Mouse (Mus musculus) thymus, adult 2 months (tissue): ENCODE measurements at regions not wholly inside any gene's neighbourhood (a gene's known extent, or its start where the extent isn't known, plus 50 kb on each side); places are given as distances from the start of the nearest gene placed in this dataset.

Experiments used
- DNase-seq: peaks from one replicate; pipeline ENCODE4 v3.0.0; 2021
- H3K27ac ChIP-seq: fragments of 200-500 bp; 2 replicates; pipeline ENCODE4 v1.5.1; 2012; ENCODE audit warnings: low read length, control low read depth; ENCODE audit not compliant: control insufficient read depth, insufficient read depth
- H3K27me3 ChIP-seq: fragments of 200-500 bp; 2 replicates; pipeline ENCODE4 v1.6.1; 2012; ENCODE audit warnings: mild to moderate bottlenecking, low read length, moderate library complexity, mixed read lengths; ENCODE audit not compliant: control insufficient read depth, insufficient read depth
- H3K36me3 ChIP-seq: fragments of 200-500 bp; 2 replicates; pipeline ENCODE4 v1.6.1; 2012; ENCODE audit warnings: mild to moderate bottlenecking, low read length, moderate library complexity; ENCODE audit not compliant: control insufficient read depth, insufficient read depth
- H3K4me1 ChIP-seq: fragments of 200-500 bp; replicated peaks from 2 replicates; pipeline ENCODE4 v1.6.1; 2012; ENCODE audit warnings: low read length; ENCODE audit not compliant: control insufficient read depth, insufficient read depth
- H3K4me3 ChIP-seq: fragments of 200-500 bp; 2 replicates; pipeline ENCODE4 v1.5.1; 2012; ENCODE audit warnings: mild to moderate bottlenecking, low read length, control low read depth, moderate library complexity; ENCODE audit not compliant: control insufficient read depth, insufficient read depth
- CTCF ChIP-seq: fragments of 200-500 bp; IDR thresholded peaks from 2 replicates; pipeline ENCODE4 v1.5.1; 2012; ENCODE audit warnings: mild to moderate bottlenecking, control low read depth, low read length, moderate library complexity, borderline replicate concordance; ENCODE audit not compliant: control insufficient read depth, poor library complexity, insufficient read depth; ENCODE audit errors: extremely low read depth
- POLR2A ChIP-seq: fragments of 200-500 bp; IDR thresholded peaks from 2 replicates; pipeline ENCODE4 v1.6.1; 2012; ENCODE audit warnings: mild to moderate bottlenecking, low read length, control low read depth, moderate library complexity; ENCODE audit not compliant: control insufficient read depth, poor library complexity, insufficient read depth; ENCODE audit errors: extremely low read depth
- WGBS: fragments of 180-500 bp; shearing (Covaris S2); methylation state at CpG from one replicate; pipeline ENCODE4 v1.1.7; 2018; 5-methylcytosine and 5-hydroxymethylcytosine counted together

DNA sequence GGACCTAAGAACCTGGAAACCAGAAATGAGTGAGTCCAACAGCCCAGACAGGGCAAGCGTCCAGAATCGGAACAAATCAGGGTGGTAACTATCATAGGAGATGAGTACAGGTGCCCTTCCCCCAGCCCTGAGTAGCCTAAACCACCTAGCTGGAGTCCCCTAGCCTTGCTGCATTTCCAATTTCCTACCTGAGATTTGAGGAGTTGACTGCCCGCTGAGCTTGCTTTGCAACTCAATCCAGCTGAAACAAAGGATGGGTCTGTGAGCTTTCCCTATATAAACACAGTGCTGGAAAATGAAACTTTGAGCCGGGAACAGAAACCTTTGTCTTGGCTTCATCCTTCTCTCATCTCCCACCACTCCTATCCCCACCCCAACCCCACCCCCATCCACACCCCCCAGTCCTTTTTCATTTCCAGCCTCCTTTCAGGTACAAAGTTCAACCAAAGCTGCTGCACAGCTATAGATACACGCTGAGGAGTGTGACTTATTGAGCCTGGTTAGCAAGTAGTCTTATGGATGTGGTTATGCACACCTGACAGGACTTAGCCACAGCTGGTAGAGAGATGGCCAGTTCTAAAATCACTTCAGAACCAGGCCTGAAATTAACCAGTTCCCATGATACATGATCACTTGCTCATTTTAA lies 61.0 kb upstream of the Ccn6 start:
- DNase-seq = no peak
- Histone ChIP-seq H3K27ac (no peak overlapping the region), H3K27me3 (no peaks in the 10 kb centered on the region), H3K36me3 (no peaks in the 10 kb centered on the region), H3K4me1 (no peaks in the 10 kb centered on the region), H3K4me3 (no peak overlapping the region)
- TF ChIP-seq POLR2A (no peak), CTCF (no peak)
- WGBS = 88% methylated on average over 5 of the region's 5 CpGs

DNA sequence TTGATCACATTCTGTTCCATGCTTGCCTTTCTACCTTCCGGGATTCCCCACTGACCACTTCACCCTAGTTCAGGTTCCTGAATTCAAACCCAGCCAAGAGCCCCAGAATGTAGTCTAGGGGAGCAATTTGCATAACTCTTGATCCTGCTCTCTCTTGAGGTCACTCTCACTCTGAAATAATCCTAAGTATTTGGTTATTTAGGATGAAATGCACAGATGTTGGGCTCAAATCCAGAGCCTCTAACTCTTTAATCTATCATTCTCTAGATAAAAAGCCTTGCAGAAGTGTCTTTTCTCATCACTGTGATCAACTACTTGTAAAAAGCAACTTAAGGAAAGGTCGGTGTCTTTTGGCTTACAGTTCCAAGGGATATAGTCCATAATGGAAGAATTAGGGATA lies 57.4 kb upstream of the Ccn6 start:
- no peak overlapping the region for H3K27ac ChIP-seq
- WGBS = 98% methylated on average over 2 of the region's 2 CpGs
- DNase-seq = no peak
- TF ChIP-seq POLR2A = no peak
- no peak for TF ChIP-seq CTCF
- H3K4me1 ChIP-seq = no peaks in the 10 kb centered on the region
- H3K27me3 ChIP-seq = no peaks in the 10 kb centered on the region
- no peak overlapping the region for H3K4me3 ChIP-seq
- H3K36me3 ChIP-seq = no peaks in the 10 kb centered on the region

DNA sequence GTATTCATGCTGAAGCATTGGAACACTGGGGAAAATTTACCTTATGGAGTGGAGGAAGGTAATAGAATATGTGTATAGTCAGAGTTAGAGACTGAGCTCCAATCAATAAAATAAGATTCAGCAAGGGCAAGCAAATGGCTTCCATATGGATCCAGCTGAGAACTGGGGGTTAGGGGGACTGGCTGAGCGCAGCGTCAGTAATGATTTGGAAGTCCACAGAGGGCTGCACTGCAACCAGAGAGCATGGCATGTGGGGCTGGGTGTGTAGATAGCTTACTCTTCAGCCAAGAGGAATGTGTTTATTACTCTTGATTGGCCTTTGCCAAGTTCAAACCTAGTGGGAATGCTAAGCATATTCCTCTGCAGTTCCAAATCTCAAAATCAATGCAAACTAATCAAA lies 55.8 kb upstream of the Ccn6 start:
- no peaks in the 10 kb centered on the region for H3K27me3 ChIP-seq
- no peaks in the 10 kb centered on the region for H3K36me3 ChIP-seq
- no peak for DNase-seq
- H3K27ac ChIP-seq = no peak overlapping the region
- 100% methylated on average over 2 of the region's 2 CpGs for whole genome bisulfite sequencing
- no peaks in the 10 kb centered on the region for H3K4me1 ChIP-seq
- TF ChIP-seq CTCF (no peak), POLR2A (no peak)
- no peak overlapping the region for H3K4me3 ChIP-seq

DNA sequence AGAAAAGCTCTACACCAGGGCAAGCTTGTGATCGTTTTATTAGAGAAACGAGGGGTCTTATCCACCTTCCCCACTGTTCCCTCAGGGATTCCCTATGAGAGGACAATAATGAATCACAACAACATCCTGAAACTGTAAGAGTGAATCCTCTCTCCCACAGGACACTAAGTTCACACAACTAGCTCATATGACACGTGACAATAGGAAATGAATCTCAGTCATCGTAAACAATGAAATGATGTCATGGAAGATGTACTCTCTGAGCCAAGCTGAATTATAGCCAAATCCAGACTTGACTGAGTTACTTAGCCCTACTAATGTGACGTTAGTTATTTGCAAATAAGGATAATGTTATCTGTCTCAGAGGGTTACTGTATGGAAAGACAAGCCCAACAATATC lies 54.6 kb upstream of the Ccn6 start:
- Histone ChIP-seq H3K27me3 (no peaks in the 10 kb centered on the region), H3K27ac (no peak overlapping the region), H3K4me3 (no peak overlapping the region), H3K4me1 (no peaks in the 10 kb centered on the region), H3K36me3 (no peaks in the 10 kb centered on the region)
- WGBS = 92% methylated on average over 5 of the region's 5 CpGs
- TF ChIP-seq CTCF = no peak
- no peak for TF ChIP-seq POLR2A
- DNase-seq = no peak

DNA sequence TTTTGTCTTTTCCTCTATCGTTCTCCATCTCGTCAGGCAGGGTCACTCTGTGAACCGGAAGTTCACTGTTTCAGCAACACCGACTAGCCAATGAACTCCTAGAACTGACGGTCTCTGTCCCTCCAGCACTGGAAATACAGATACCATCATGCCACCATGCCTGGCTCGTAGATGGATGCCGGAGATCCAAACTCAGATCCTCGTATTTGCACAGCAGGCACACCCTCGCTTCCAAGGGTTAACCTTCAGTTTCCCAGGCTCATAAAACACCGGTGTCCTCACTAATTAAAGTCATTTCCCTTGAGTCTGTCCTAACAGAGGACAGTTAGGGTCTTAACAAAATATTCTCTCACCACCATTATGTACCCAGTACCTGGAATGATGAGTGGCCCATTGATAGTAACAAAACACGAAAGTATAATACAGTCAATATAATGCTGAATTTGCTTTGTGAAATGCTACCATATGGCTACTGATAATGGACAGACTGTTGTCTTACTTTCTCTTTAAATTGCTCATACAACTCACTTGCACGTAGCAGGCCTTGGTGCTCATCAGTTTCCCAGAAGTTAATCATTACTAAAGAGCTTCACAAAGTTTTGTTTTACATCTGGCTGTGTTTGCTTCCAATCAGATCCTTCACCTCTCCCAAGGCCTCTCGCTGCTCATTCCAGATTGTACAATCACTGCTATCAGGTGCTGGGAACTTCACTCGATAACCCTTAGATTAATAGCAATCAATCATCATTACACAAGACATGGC lies 52.7 kb upstream of the Ccn6 start:
- 97% methylated on average over 14 of the region's 14 CpGs for WGBS
- no peaks in the 10 kb centered on the region for H3K27me3 ChIP-seq

DNA sequence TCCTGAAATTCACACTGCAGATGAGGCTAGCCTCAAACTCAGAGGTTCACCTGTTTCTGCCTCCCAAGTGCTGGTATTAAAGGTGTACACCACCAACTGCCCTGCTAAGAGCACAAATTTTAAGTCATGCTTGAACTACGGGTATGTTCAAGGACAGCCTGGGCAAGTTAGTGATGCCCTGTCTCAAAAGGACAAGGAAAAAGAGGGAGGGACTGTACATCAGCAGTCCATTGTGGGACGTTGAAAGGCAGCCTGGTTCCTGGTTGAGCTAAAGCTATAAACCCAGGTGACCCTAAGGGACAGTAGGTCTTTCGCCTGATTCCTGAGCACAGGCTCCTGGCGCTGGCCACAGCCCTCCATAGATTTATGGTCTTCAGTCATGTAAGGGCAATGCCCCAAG lies 51.0 kb upstream of the Ccn6 start:
- Histone ChIP-seq H3K4me3 (no peak overlapping the region), H3K27ac (no peak overlapping the region), H3K27me3 (no peaks in the 10 kb centered on the region), H3K4me1 (no peaks in the 10 kb centered on the region), H3K36me3 (no peaks in the 10 kb centered on the region)
- TF ChIP-seq POLR2A (no peak), CTCF (no peak)
- no peak for DNase-seq
- WGBS = 95% methylated on average over 4 of the region's 4 CpGs

More for the DNA sequence above, 52.7 kb upstream of the Ccn6 start:
- DNase-seq = no peak
- Histone ChIP-seq H3K4me1 (no peaks in the 10 kb centered on the region), H3K4me3 (no peak overlapping the region), H3K36me3 (no peaks in the 10 kb centered on the region), H3K27ac (no peak overlapping the region)
- TF ChIP-seq CTCF = no peak
